ENCODE assay signal across 18 mouse cellular contexts in genomic region chr11:63024136-63024535, GRCm38 (mm10). TPM values are rescaled to one million over a fixed set of nuclear protein-coding genes. Genes with fewer than 3 reads are reported as not detected.
A peak's percentile ranks its signal among the peaks of the same experiment; 100 is the strongest.
DNase-seq lines count a peak whose midpoint lies in the region; ATAC-seq lines count a peak whose summit lies in the region.
"Had no signal": no experiment of that assay in that cellular context is flagged by ENCODE, and none has a peak within 500 bp of the region (broad histone marks: within the 10 kb centered on the region; RNA-seq: fewer than 3 reads in every experiment).

No protein-coding gene starts in this region.

- no peak overlapping the region for H3K4me2 ChIP-seq in liver, embryonic 12.5 days
- no peak overlapping the region for H3K4me2 ChIP-seq in hindbrain, embryonic 13.5 days
- H3K4me2 ChIP-seq: liver, embryonic 11.5 days; neural tube, embryonic 12.5 days had no signal

- no peak overlapping the region for H3K27ac ChIP-seq in liver, embryonic 12.5 days
- no peak overlapping the region for H3K27ac ChIP-seq in hindbrain, embryonic 13.5 days
- H3K27ac ChIP-seq: neural tube, embryonic 12.5 days had no signal

- H3K27me3 ChIP-seq in liver, embryonic 12.5 days (replicated peaks), result peaks cover 12% of the 10 kb centered on the region; the same call in 1 of the 2 replicates
- no peaks in the 10 kb centered on the region for H3K27me3 ChIP-seq in hindbrain, embryonic 13.5 days
- H3K27me3 ChIP-seq: neural tube, embryonic 12.5 days had no signal

- H3K4me1 ChIP-seq in liver, embryonic 12.5 days, result no peaks in the 10 kb centered on the region
- peaks cover 3% of the 10 kb centered on the region; the same call in 1 of the 2 replicates for H3K4me1 ChIP-seq in hindbrain, embryonic 13.5 days (replicated peaks)
- H3K4me1 ChIP-seq: neural tube, embryonic 12.5 days had no signal

- H3K9ac ChIP-seq in liver, embryonic 12.5 days, result no peak overlapping the region
- H3K9ac ChIP-seq in hindbrain, embryonic 13.5 days, result no peak overlapping the region
- H3K9ac ChIP-seq: neural tube, embryonic 12.5 days had no signal

- ATAC-seq in liver, embryonic 12.5 days, result no peak
- no peak for ATAC-seq in hindbrain, embryonic 13.5 days (ENCODE audit: low FRiP score)

- intact Hi-C loops in heart, postnatal 14 days (cut with DNase I), result no loop called here

- WGBS in liver, embryonic 12.5 days (ENCODE audit: insufficient replicate concordance), result 30% methylated on average over 2 of the region's 2 CpGs
- WGBS in hindbrain, embryonic 13.5 days, result 74% methylated on average over 2 of the region's 2 CpGs

- no peak overlapping the region for H3K4me3 ChIP-seq in liver, embryonic 12.5 days
- H3K4me3 ChIP-seq in hindbrain, embryonic 13.5 days, result no peak overlapping the region
- H3K4me3 ChIP-seq: neural tube, embryonic 12.5 days had no signal

- H3K9me3 ChIP-seq in liver, embryonic 12.5 days (replicated peaks), result no peaks in the 10 kb centered on the region
- no peaks in the 10 kb centered on the region for H3K9me3 ChIP-seq in hindbrain, embryonic 13.5 days
- H3K9me3 ChIP-seq: neural tube, embryonic 12.5 days had no signal

- peak; percentile 93 for DNase-seq in heart, adult 11 months
- no peak for DNase-seq in heart, postnatal 14 days
- peak; percentile 17 for DNase-seq in liver
- DNase-seq in embryo, embryonic 11 days, result peak; percentile 34
- peak; percentile 31 for DNase-seq in mesoderm, embryonic 11.5 days (ENCODE audit: low read depth, low spot score)
- no peak for DNase-seq in layer of hippocampus, adult 8-10 months (ENCODE audit: low spot score in 2 of 2)
- DNase-seq: midbrain, embryonic 14.5 days; retina, postnatal 1 day had no signal

- no peaks in the 10 kb centered on the region for H3K36me3 ChIP-seq in liver, embryonic 12.5 days
- H3K36me3 ChIP-seq in hindbrain, embryonic 13.5 days, result no peaks in the 10 kb centered on the region
- H3K36me3 ChIP-seq: neural tube, embryonic 12.5 days had no signal

RNA-seq across cellular contexts. Expression of gene Tekt3, which starts 37.3 kb away (rescaled TPM):
- not detected for total RNA-seq in heart, postnatal 14 days (2021)
- 0.07 TPM in 1 of 2 replicates, not detected in the other for polyA plus RNA-seq in liver, embryonic 12.5 days (2016; fragmentation: Nextera tagmentation; extraction: Ambion mirVana)
- total RNA-seq in layer of hippocampus, adult 8-10 months (2022), result under 1 TPM in 3 of 4 experiments, not detected in 1; 0.18 to 0.36 (median 0.26) TPM
- not detected in 2 replicates for polyA plus RNA-seq in hindbrain, embryonic 13.5 days (2015; fragmentation: Nextera tagmentation; extraction: Ambion mirVana)
- total RNA-seq: adrenal gland, postnatal 4 days; granulocyte monocyte progenitor cell, adult 5-6 weeks; hematopoietic stem cell, adult 5-6 weeks had no signal
- polyA plus RNA-seq: cortical plate, adult 2 months; large intestine, adult 2 months; liver, embryonic 11.5 days; midbrain, embryonic 14.5 days; neural tube, embryonic 12.5 days; spleen, adult 2 months had no signal

Comparison
In these comparisons a context has a peak if more than half of its experiments do, and no peak if none do; other contexts are left out.
1. DNase-seq: peak in heart, adult 11 months (single experiment), liver (single experiment), embryo, embryonic 11 days (single experiment) and mesoderm, embryonic 11.5 days (single experiment); none in heart, postnatal 14 days (0 of 2) and layer of hippocampus, adult 8-10 months (0 of 2).